Mouse (Mus musculus) heart, postnatal 10 days (tissue): ENCODE measurements at regions not wholly inside any gene's neighbourhood (a gene's known extent, or its start where the extent isn't known, plus 50 kb on each side); places are given as distances from the start of the nearest gene placed in this dataset.

Source experiments
- DNase-seq, 2 experiments: peaks; one replicate each; pipeline ENCODE4 v3.0.0; 2021
- intact Hi-C: fragments of 180-260 bp; cut with DNase I; formaldehyde crosslinking; loops from one replicate; pipeline ENCODE4 v1.15.1; 2025

GRCm38 (mm10) chr13:117334125-117334524 is 113.2 kb upstream of the Gm17509 start:
- intact Hi-C loops, result loop anchor here (5.0 to 10.0 kb wide), 2 partner anchors 891 to 1013 kb away; no protein-coding TSS in a partner anchor
- DNase-seq, result peak in 1 of 2 experiments; percentile 16

GRCm38 (mm10) chr13:117334539-117334938 is 113.7 kb upstream of the Gm17509 start:
- no peak for DNase-seq
- intact Hi-C loops, result loop anchor here (5.0 to 10.0 kb wide), 2 partner anchors 890 to 1013 kb away; no protein-coding TSS in a partner anchor

GRCm38 (mm10) chr13:117381086-117381595 is 160.3 kb upstream of the Gm17509 start:
- intact Hi-C loops, result no loop called here
- DNase-seq, result no peak

- intact Hi-C loops, result no loop called here
- DNase-seq, result no peak
These were observed 162.7 kb upstream of the Gm17509 start for GRCm38 (mm10) chr13:117383480-117384137.

- no peak for DNase-seq
- intact Hi-C loops, result no loop called here
These were observed 169.4 kb upstream of the Gm17509 start for GRCm38 (mm10) chr13:117390287-117390686.

- intact Hi-C loops, result no loop called here
- no peak for DNase-seq
These were observed 172.6 kb upstream of the Gm17509 start for GRCm38 (mm10) chr13:117393488-117393887.

- DNase-seq, result no peak
- intact Hi-C loops, result no loop called here
These were observed 180.4 kb upstream of the Gm17509 start for GRCm38 (mm10) chr13:117401245-117401644.

- intact Hi-C loops, result no loop called here
- no peak for DNase-seq
These were observed 189.1 kb upstream of the Gm17509 start for GRCm38 (mm10) chr13:117409940-117410339.

GRCm38 (mm10) chr13:117413616-117414015 is 188.5 kb upstream of the Hcn1 start:
- intact Hi-C loops, result no loop called here
- no peak for DNase-seq

GRCm38 (mm10) chr13:117423558-117423957 is 178.6 kb upstream of the Hcn1 start:
- DNase-seq, result no peak
- intact Hi-C loops, result no loop called here

GRCm38 (mm10) chr13:117425015-117425414 is 177.1 kb upstream of the Hcn1 start:
- intact Hi-C loops, result no loop called here
- no peak for DNase-seq

- intact Hi-C loops, result no loop called here
- DNase-seq, result no peak
These were observed 134.7 kb upstream of the Hcn1 start for GRCm38 (mm10) chr13:117467407-117467806.

GRCm38 (mm10) chr13:117472726-117473125 is 129.4 kb upstream of the Hcn1 start:
- DNase-seq, result no peak
- intact Hi-C loops, result no loop called here

GRCm38 (mm10) chr13:117482624-117483023 is 119.5 kb upstream of the Hcn1 start:
- DNase-seq, result no peak
- intact Hi-C loops, result no loop called here

GRCm38 (mm10) chr13:117508746-117509145 is 93.4 kb upstream of the Hcn1 start:
- intact Hi-C loops, result no loop called here
- no peak for DNase-seq

- intact Hi-C loops, result loop anchor here (1.0 kb wide), 2 partner anchors 677 to 799 kb away; no protein-coding TSS in a partner anchor
- peak; percentile 2 to 52 for DNase-seq
These were observed 52.0 kb upstream of the Hcn1 start for GRCm38 (mm10) chr13:117550108-117550507.
